Mouse (Mus musculus) heart, embryonic 13.5 days (tissue): ENCODE data around the gene Lztr1. TPM values are rescaled to one million over a fixed set of nuclear protein-coding genes. Genes with fewer than 3 reads are reported as not detected.
"Not testable (repeated sequence)": the region's sequence is repeated elsewhere in the genome, so short reads cannot be mapped to it uniquely, and the experiment has no call there.

ENCODE experiments used
- ATAC-seq: fragments of 200-750 bp; cut with Nextera tagmentation; 2 replicates; pipeline ENCODE4 v1.8.0; 2017; ENCODE audit warnings: moderate TSS enrichment; ENCODE audit not compliant: insufficient number of reproducible peaks, low FRiP score, low TSS enrichment; ENCODE audit errors: extremely low read depth
- H3K27ac ChIP-seq: fragments of 300-500 bp; sonication (generic); replicated peaks from 2 replicates; pipeline ENCODE4 v1.5.1; 2015; ENCODE audit warnings: moderate library complexity, mild to moderate bottlenecking, inconsistent platforms
- H3K27me3 ChIP-seq: fragments of 300-500 bp; sonication (generic); replicated peaks from 2 replicates; pipeline ENCODE4 v1.6.1; 2015; ENCODE audit warnings: mild to moderate bottlenecking, inconsistent platforms
- H3K36me3 ChIP-seq: fragments of 300-500 bp; sonication (generic); 2 replicates; pipeline ENCODE4 v1.6.1; 2015; ENCODE audit warnings: mild to moderate bottlenecking, inconsistent platforms
- H3K4me1 ChIP-seq: fragments of 300-500 bp; sonication (generic); 2 replicates; pipeline ENCODE4 v1.6.1; 2015; ENCODE audit warnings: inconsistent platforms
- H3K4me2 ChIP-seq: fragments of 300-500 bp; sonication (generic); 2 replicates; pipeline ENCODE4 v1.6.1; 2015; ENCODE audit warnings: inconsistent platforms, mild to moderate bottlenecking, moderate library complexity
- H3K4me3 ChIP-seq: fragments of 300-500 bp; sonication (generic); 2 replicates; pipeline ENCODE4 v1.5.1; 2015; ENCODE audit warnings: moderate library complexity, mild to moderate bottlenecking, inconsistent platforms
- H3K9ac ChIP-seq: fragments of 300-500 bp; sonication (generic); 2 replicates; pipeline ENCODE4 v1.6.1; 2015; ENCODE audit warnings: inconsistent platforms, mild to moderate bottlenecking, moderate library complexity
- H3K9me3 ChIP-seq: fragments of 300-500 bp; sonication (generic); 2 replicates; pipeline ENCODE4 v1.6.1; 2016; ENCODE audit warnings: inconsistent platforms
- WGBS: fragments of 180-500 bp; shearing (Covaris S2); methylation state at CpG from one replicate; pipeline ENCODE4 v1.1.7; 2015; ENCODE audit warnings: mixed read lengths; 5-methylcytosine and 5-hydroxymethylcytosine counted together
- polyA plus RNA-seq: library from polyadenylated mRNA; unstranded; fragments of >200 nt; fragmentation: Nextera tagmentation; extraction: Ambion mirVana; gene quantifications from 2 replicates; pipeline ENCODE4 v1.2.1, GENCODE M21; 2015

The Lztr1 gene
- polyA plus RNA-seq, 1 experiment from 2014 or later: 49.9 TPM

- Histone ChIP-seq H3K9me3 (no peaks in the 10 kb centered on the region), H3K36me3 (peaks cover 18% of the 10 kb centered on the region), H3K4me1 (peaks cover 19% of the 10 kb centered on the region), H3K27me3 (0 out of 2 replicates have a peak, but pooled peaks cover 8% of the 10 kb centered on the region), H3K9ac (no peak overlapping the region), H3K4me2 (no peak overlapping the region), H3K27ac (no peak overlapping the region), H3K4me3 (no peak overlapping the region)
- WGBS: 51% methylated on average over 4 of the region's 4 CpGs
- ATAC-seq: no peak
Observed at GRCm38 (mm10) chr16:17532271-17532670, 23.8 kb downstream of the Lztr1 start.

- no peaks in the 10 kb centered on the region for H3K9me3 ChIP-seq
- no peak overlapping the region for H3K27ac ChIP-seq
- ATAC-seq: no peak
- H3K4me3 ChIP-seq: no peak overlapping the region
- peaks cover 13% of the 10 kb centered on the region for H3K36me3 ChIP-seq
- H3K9ac ChIP-seq: no peak overlapping the region
- no peak overlapping the region for H3K4me2 ChIP-seq
- 63% methylated on average over 14 of the region's 14 CpGs for WGBS
- H3K4me1 ChIP-seq: peaks cover 19% of the 10 kb centered on the region
- H3K27me3 ChIP-seq: 0 out of 2 replicates have a peak, but pooled peaks cover 8% of the 10 kb centered on the region
Observed at GRCm38 (mm10) chr16:17532676-17533329, 24.3 kb downstream of the Lztr1 start.

- Histone ChIP-seq H3K9ac (no peak overlapping the region), H3K4me2 (no peak overlapping the region), H3K9me3 (no peaks in the 10 kb centered on the region), H3K36me3 (no peaks in the 10 kb centered on the region), H3K4me1 (peaks cover 5% of the 10 kb centered on the region), H3K4me3 (no peak overlapping the region), H3K27ac (no peak overlapping the region), H3K27me3 (peaks cover 30% of the 10 kb centered on the region)
- WGBS: 76% methylated on average over 3 of the region's 3 CpGs
- no peak for ATAC-seq
Observed at GRCm38 (mm10) chr16:17536584-17536983, 28.1 kb downstream of the Lztr1 start.

GRCm38 (mm10) chr16:17542632-17543031 lies 34.1 kb downstream of the Lztr1 start:
- no peak for ATAC-seq

GRCm38 (mm10) chr16:17552837-17553236 lies 44.3 kb downstream of the Lztr1 start:
- Histone ChIP-seq H3K9me3 (no peaks in the 10 kb centered on the region), H3K4me1 (peaks cover 27% of the 10 kb centered on the region), H3K36me3 (no peaks in the 10 kb centered on the region), H3K27me3 (peaks cover 4% of the 10 kb centered on the region; the same call in 1 of the 2 replicates), H3K4me2 (no peak overlapping the region), H3K9ac (no peak overlapping the region), H3K4me3 (no peak overlapping the region), H3K27ac (no peak overlapping the region)
- ATAC-seq: no peak
- 62% methylated on average over 7 of the region's 7 CpGs for WGBS

More at GRCm38 (mm10) chr16:17542632-17543031, 34.1 kb downstream of the Lztr1 start:
- Histone ChIP-seq H3K4me3 (no peak overlapping the region), H3K9ac (no peak overlapping the region), H3K4me2 (no peak overlapping the region), H3K36me3 (no peaks in the 10 kb centered on the region), H3K27me3 (peaks cover 40% of the 10 kb centered on the region), H3K27ac (no peak overlapping the region), H3K4me1 (no peaks in the 10 kb centered on the region), H3K9me3 (no peaks in the 10 kb centered on the region)
- 71% methylated on average over 2 of the region's 2 CpGs for WGBS

- peak overlapping the region; percentile 44 for H3K4me3 ChIP-seq
- peaks cover 40% of the 10 kb centered on the region for H3K4me1 ChIP-seq
- 6% methylated on average over 18 of the region's 18 CpGs for WGBS
- no peaks in the 10 kb centered on the region for H3K9me3 ChIP-seq
- H3K36me3 ChIP-seq: no peaks in the 10 kb centered on the region
- H3K27ac ChIP-seq: peak overlapping the region; percentile 87
- H3K9ac ChIP-seq: peak overlapping the region; percentile 70
- ATAC-seq: peak; percentile 87
- peaks cover 4% of the 10 kb centered on the region; the same call in 1 of the 2 replicates for H3K27me3 ChIP-seq
- H3K4me2 ChIP-seq: peak overlapping the region; percentile 71
Observed at GRCm38 (mm10) chr16:17553910-17554685, 45.6 kb downstream of the Lztr1 start.

- peak overlapping the region; percentile 70 for H3K9ac ChIP-seq
- not testable (repeated sequence) for H3K36me3 ChIP-seq, H3K9me3 ChIP-seq, H3K27me3 ChIP-seq
- peak overlapping the region; percentile 71 for H3K4me2 ChIP-seq
- ATAC-seq: peak; percentile 40; the same call in 1 of the 2 replicates
- peak overlapping the region; percentile 44 for H3K4me3 ChIP-seq
- peaks cover 42% of the 10 kb centered on the region for H3K4me1 ChIP-seq
- WGBS: 9% methylated on average over 4 of the region's 4 CpGs
- peak overlapping the region; percentile 87 for H3K27ac ChIP-seq
Observed at GRCm38 (mm10) chr16:17554702-17555101, 46.2 kb downstream of the Lztr1 start.

GRCm38 (mm10) chr16:17556180-17556579 lies 47.7 kb downstream of the Lztr1 start:
- Histone ChIP-seq H3K4me3 (no peak overlapping the region), H3K4me1 (peaks cover 50% of the 10 kb centered on the region), H3K4me2 (no peak overlapping the region), H3K36me3 (no peaks in the 10 kb centered on the region), H3K27ac (no peak overlapping the region), H3K9ac (no peak overlapping the region), H3K9me3 (no peaks in the 10 kb centered on the region), H3K27me3 (no peaks in the 10 kb centered on the region; the same call in 1 of the 2 replicates)
- WGBS: 89% methylated on average over 4 of the region's 4 CpGs
- no peak for ATAC-seq

GRCm38 (mm10) chr16:17556907-17557306 lies 48.4 kb downstream of the Lztr1 start:
- Histone ChIP-seq H3K4me3 (no peak overlapping the region), H3K9me3 (no peaks in the 10 kb centered on the region), H3K4me2 (no peak overlapping the region), H3K4me1 (peaks cover 57% of the 10 kb centered on the region), H3K9ac (no peak overlapping the region), H3K27ac (no peak overlapping the region), H3K36me3 (no peaks in the 10 kb centered on the region), H3K27me3 (no peaks in the 10 kb centered on the region; the same call in 1 of the 2 replicates)
- WGBS: 50% methylated on average over 4 of the region's 4 CpGs
- ATAC-seq: no peak

- Histone ChIP-seq H3K4me3 (peak overlapping the region; percentile 11; the same call in 1 of the 2 replicates), H3K9ac (peak overlapping the region; percentile 62), H3K9me3 (no peaks in the 10 kb centered on the region), H3K4me2 (peak overlapping the region; percentile 57), H3K27ac (peak overlapping the region; percentile 51), H3K27me3 (peaks cover 9% of the 10 kb centered on the region; the same call in 1 of the 2 replicates), H3K4me1 (peaks cover 65% of the 10 kb centered on the region), H3K36me3 (no peaks in the 10 kb centered on the region)
- no peak for ATAC-seq
- WGBS: 0% methylated on average over 5 of the region's 5 CpGs
Observed at GRCm38 (mm10) chr16:17557947-17558480, 49.5 kb downstream of the Lztr1 start.

GRCm38 (mm10) chr16:17558811-17559210 lies 50.3 kb downstream of the Lztr1 start:
- peak overlapping the region; percentile 51 for H3K27ac ChIP-seq
- H3K4me3 ChIP-seq: peak overlapping the region; percentile 11
- 1% methylated on average over 5 of the region's 5 CpGs for WGBS
- H3K9me3 ChIP-seq: no peaks in the 10 kb centered on the region
- ATAC-seq: no peak
- H3K36me3 ChIP-seq: no peaks in the 10 kb centered on the region
- H3K4me1 ChIP-seq: peaks cover 61% of the 10 kb centered on the region
- H3K4me2 ChIP-seq: peak overlapping the region; percentile 57
- peaks cover 10% of the 10 kb centered on the region; the same call in 1 of the 2 replicates for H3K27me3 ChIP-seq
- peak overlapping the region; percentile 62 for H3K9ac ChIP-seq
